Comparison of ENCODE assay signal across 15 mouse cellular contexts in genomic region chr14:74884920-74885319, GRCm38 (mm10).
DNase-seq lines count a peak whose midpoint lies in the region; ATAC-seq and TF ChIP-seq lines count a peak whose summit lies in the region.
"Had no signal": no experiment of that assay in that cellular context is flagged by ENCODE, and none has a peak within 500 bp of the region (broad histone marks: within the 10 kb centered on the region; RNA-seq: fewer than 3 reads in every experiment).

No protein-coding gene starts in this region.

- H3K27ac ChIP-seq in forebrain, embryonic 14.5 days (ENCODE audit: low read depth, low read length) = no peak overlapping the region
- no peak overlapping the region; the same call in 1 of the 2 replicates for H3K27ac ChIP-seq in forebrain, postnatal 0 days (ENCODE audit: low read depth, low read length)
- H3K27ac ChIP-seq in layer of hippocampus, adult 2 months = peak overlapping the region; percentile 74
- H3K27ac ChIP-seq: left cerebral cortex, adult 2 months; liver, embryonic 15.5 days had no signal

- H3K4me3 ChIP-seq in forebrain, embryonic 14.5 days (ENCODE audit: low read depth, low read length) = no peak overlapping the region
- H3K4me3 ChIP-seq in forebrain, postnatal 0 days (ENCODE audit: low read depth, low read length) = no peak overlapping the region
- H3K4me3 ChIP-seq in layer of hippocampus, adult 2 months = no peak overlapping the region
- no peak overlapping the region for H3K4me3 ChIP-seq in myocyte
- H3K4me3 ChIP-seq: embryonic facial prominence, embryonic 12.5 days; hindbrain, embryonic 15.5 days; left cerebral cortex, adult 2 months; limb, embryonic 12.5 days; liver, embryonic 15.5 days; stomach, embryonic 15.5 days had no signal

- H3ac ChIP-seq in myocyte (ENCODE audit: control insufficient read depth, insufficient read length) = no peak overlapping the region

- no peaks in the 10 kb centered on the region for H3K27me3 ChIP-seq in forebrain, embryonic 14.5 days (replicated peaks; ENCODE audit: control insufficient read depth, insufficient read depth, low read length)
- H3K27me3 ChIP-seq in forebrain, postnatal 0 days (ENCODE audit: insufficient read depth, low read length) = no peaks in the 10 kb centered on the region
- H3K27me3 ChIP-seq in myocyte (ENCODE audit: control insufficient read depth, insufficient read depth, insufficient read length) = no peaks in the 10 kb centered on the region
- H3K27me3 ChIP-seq: embryonic facial prominence, embryonic 12.5 days; hindbrain, embryonic 15.5 days; limb, embryonic 12.5 days; liver, embryonic 15.5 days; stomach, embryonic 15.5 days had no signal

- no peak for TF ChIP-seq POLR2A in myocyte (IDR thresholded peaks at IDR 0.05; ENCODE audit: insufficient read length, low read depth)

- WGBS in forebrain, embryonic 14.5 days = 56% methylated on average over 7 of the region's 7 CpGs
- WGBS in forebrain, postnatal 0 days = 62% methylated on average over 7 of the region's 7 CpGs

- H3K4me2 ChIP-seq in forebrain, embryonic 14.5 days (ENCODE audit: low read length) = no peak overlapping the region; the same call in 1 of the 2 replicates
- no peak overlapping the region for H3K4me2 ChIP-seq in forebrain, postnatal 0 days (ENCODE audit: low read depth)
- H3K4me2 ChIP-seq in myocyte (ENCODE audit: low read depth) = peak overlapping the region; percentile 60
- H3K4me2 ChIP-seq: liver, embryonic 15.5 days had no signal

- no peaks in the 10 kb centered on the region for H3K9me3 ChIP-seq in forebrain, embryonic 14.5 days (replicated peaks; ENCODE audit: control insufficient read depth, low read length)
- H3K9me3 ChIP-seq in forebrain, postnatal 0 days (ENCODE audit: low read length) = no peaks in the 10 kb centered on the region
- H3K9me3 ChIP-seq: embryonic facial prominence, embryonic 12.5 days; hindbrain, embryonic 15.5 days; limb, embryonic 12.5 days; liver, embryonic 15.5 days; stomach, embryonic 15.5 days had no signal

- H3K9ac ChIP-seq in forebrain, embryonic 14.5 days (ENCODE audit: low read length) = 0 out of 2 replicates have a peak overlapping the region, but pooled peaks have one; percentile 21
- no peak overlapping the region for H3K9ac ChIP-seq in forebrain, postnatal 0 days
- H3K9ac ChIP-seq: embryonic facial prominence, embryonic 12.5 days; hindbrain, embryonic 15.5 days; limb, embryonic 12.5 days; liver, embryonic 15.5 days; stomach, embryonic 15.5 days had no signal

- no peak for ATAC-seq in forebrain, embryonic 14.5 days
- no peak for ATAC-seq in forebrain, postnatal 0 days
- ATAC-seq: activated CD4-positive, CD25-positive, alpha-beta regulatory T cell, adult 4 months; lung, postnatal 0 days had no signal

- no peaks in the 10 kb centered on the region for H3K36me3 ChIP-seq in forebrain, embryonic 14.5 days (ENCODE audit: control insufficient read depth, insufficient read depth, low read length)
- no peaks in the 10 kb centered on the region for H3K36me3 ChIP-seq in forebrain, postnatal 0 days (ENCODE audit: insufficient read depth)
- no peaks in the 10 kb centered on the region for H3K36me3 ChIP-seq in myocyte (ENCODE audit: control insufficient read depth, insufficient read depth)
- H3K36me3 ChIP-seq: embryonic facial prominence, embryonic 12.5 days; hindbrain, embryonic 15.5 days; limb, embryonic 12.5 days; liver, embryonic 15.5 days; stomach, embryonic 15.5 days had no signal

- no peak for TF ChIP-seq CTCF in forebrain, postnatal 0 days (IDR thresholded peaks at IDR 0.05; ENCODE audit: low read depth)
- TF ChIP-seq CTCF in layer of hippocampus, adult 2 months (conservative IDR thresholded peaks at IDR 0.05) = no peak

- peaks cover 63% of the 10 kb centered on the region for H3K79me2 ChIP-seq in myocyte (ENCODE audit: control insufficient read depth, insufficient read depth)

- no peak for DNase-seq in forebrain, embryonic 14.5 days (ENCODE audit: low spot score)
- no peak for DNase-seq in forebrain, postnatal 0 days
- no peak for DNase-seq in layer of hippocampus, adult 2 months (ENCODE audit: low spot score in 2 of 2)
- no peak for DNase-seq in layer of hippocampus, adult 18-20 months (ENCODE audit: low spot score in 2 of 2)
- DNase-seq in R1 (ENCODE audit: low read depth, low spot score) = peak; percentile 23
- no peak for DNase-seq in urinary bladder, postnatal 25 days (ENCODE audit: low spot score)

- H3K4me1 ChIP-seq in forebrain, embryonic 14.5 days (ENCODE audit: control insufficient read depth, insufficient read depth, low read length) = peaks cover 15% of the 10 kb centered on the region
- H3K4me1 ChIP-seq in forebrain, postnatal 0 days (ENCODE audit: insufficient read depth) = peaks cover 12% of the 10 kb centered on the region

TF ChIP-seq in myocyte, 11 proteins besides CTCF, POLR2A, EP300 and RAD21:
- no peak for TF ChIP-seq MYOG (IDR thresholded peaks at IDR 0.05; ENCODE audit: control insufficient read depth in 1 of 3, insufficient read depth in 1 of 3, insufficient read length in 2 of 3, low read depth in 2 of 3)
- TF ChIP-seq USF1 (IDR thresholded peaks at IDR 0.05; ENCODE audit: low read depth) = no peak
- no peak for TF ChIP-seq MYOD1 (IDR thresholded peaks at IDR 0.05; ENCODE audit: control insufficient read depth in 1 of 3, insufficient read length in 2 of 3, low read depth in 2 of 3)
- TF ChIP-seq CEBPB (IDR thresholded peaks at IDR 0.05; ENCODE audit: insufficient read depth, poor library complexity, severe bottlenecking) = no peak
- TF ChIP-seq SRF (IDR thresholded peaks at IDR 0.05; ENCODE audit: control insufficient read depth, insufficient read length, low read depth) = no peak
- TF ChIP-seq TCF12 (IDR thresholded peaks at IDR 0.05; ENCODE audit: insufficient read depth, poor library complexity, severe bottlenecking) = no peak
- no peak for TF ChIP-seq TCF3 (IDR thresholded peaks at IDR 0.05; ENCODE audit: insufficient read length, low read depth)
- TF ChIP-seq E2F4 (IDR thresholded peaks at IDR 0.05; ENCODE audit: insufficient read depth) = no peak
- no peak for TF ChIP-seq MAX (IDR thresholded peaks at IDR 0.05; ENCODE audit: low read depth)
- TF ChIP-seq POLR2AphosphoS2 (IDR thresholded peaks at IDR 0.05; ENCODE audit: insufficient read length, low read depth) = no peak
- TF ChIP-seq REST (IDR thresholded peaks at IDR 0.05; ENCODE audit: insufficient read depth, insufficient read length) = no peak
TF ChIP-seq in myocyte: peak in this region for 0.
